Mouse (Mus musculus): Measurements from ENCODE around the gene Chn1. TPM values are rescaled to one million over a fixed set of nuclear protein-coding genes. Genes with fewer than 3 reads are reported as not detected.
"Not testable (repeated sequence)": the region's sequence is repeated elsewhere in the genome, so short reads cannot be mapped to it uniquely, and the experiment has no call there.

Chn1 gene
- total RNA-seq (2014; rRNA removed) (122 and 147 TPM in 2 replicates), polyA plus RNA-seq (2015; fragmentation: Nextera tagmentation; extraction: Ambion mirVana) (80.3 and 81.1 TPM in 2 replicates)

- H3K27ac ChIP-seq (ENCODE audit: low read depth, low read length), result peak within 1 kb of the TSS; percentile 85
- WGBS, result under 1% methylated on average over 58 of the region's 131 CpGs
- H3K36me3 ChIP-seq (ENCODE audit: insufficient read depth, low read length), result no peaks in the 10 kb centered on the region
- H3K4me2 ChIP-seq (ENCODE audit: low read depth, low read length, poor library complexity, severe bottlenecking), result peak within 1 kb of the TSS; percentile 72
- peak within 1 kb of the TSS; percentile 77 for H3K9ac ChIP-seq (replicated peaks; ENCODE audit: low read length, poor library complexity, severe bottlenecking)
- TF ChIP-seq CTCF (IDR thresholded peaks at IDR 0.05), result no peak
- DNase-seq (ENCODE audit: low spot score) (peak; percentile 85), ATAC-seq (ENCODE audit: low FRiP score) (peak; percentile 93)
- peaks cover 7% of the 10 kb centered on the region; the same call in 1 of the 2 replicates for H3K4me1 ChIP-seq (ENCODE audit: insufficient read depth, low read length)
- no peaks in the 10 kb centered on the region; the same call in 1 of the 2 replicates for H3K27me3 ChIP-seq (ENCODE audit: insufficient read depth, low read length)
- H3K9me3 ChIP-seq (ENCODE audit: low read length), result no peaks in the 10 kb centered on the region
- peak within 1 kb of the TSS; percentile 89 for H3K4me3 ChIP-seq (ENCODE audit: low read depth, low read length)
Measured at GRCm38 (mm10) chr2:73774786-73775682, at the start of gene Chn1. Gene Chn1, minus strand, starts transcription at chr2:73775346.

- ATAC-seq (ENCODE audit: low FRiP score), result no peak
Measured at GRCm38 (mm10) chr2:73818742-73819141, 43.6 kb upstream of the Chn1 start.

GRCm38 (mm10) chr2:73807609-73808008 is 32.5 kb upstream of the Chn1 start:
- DNase-seq (ENCODE audit: low spot score), result no peak
- no peak overlapping the region for H3K27ac ChIP-seq (ENCODE audit: low read depth, low read length)
- no peaks in the 10 kb centered on the region for H3K36me3 ChIP-seq (ENCODE audit: insufficient read depth, low read length)
- peak; percentile 39 for TF ChIP-seq CTCF (IDR thresholded peaks at IDR 0.05)
- H3K4me2 ChIP-seq (ENCODE audit: low read depth, low read length, poor library complexity, severe bottlenecking), result no peak overlapping the region
- no peaks in the 10 kb centered on the region for H3K27me3 ChIP-seq (ENCODE audit: insufficient read depth, low read length)
- no peak overlapping the region for H3K4me3 ChIP-seq (ENCODE audit: low read depth, low read length)
- H3K9ac ChIP-seq (replicated peaks; ENCODE audit: low read length, poor library complexity, severe bottlenecking), result no peak overlapping the region
- no peak for ATAC-seq (ENCODE audit: low FRiP score)
- no peaks in the 10 kb centered on the region for H3K9me3 ChIP-seq (ENCODE audit: low read length)
- H3K4me1 ChIP-seq (ENCODE audit: insufficient read depth, low read length), result no peaks in the 10 kb centered on the region
- WGBS, result 76% methylated on average over 8 of the region's 8 CpGs

More at GRCm38 (mm10) chr2:73818742-73819141, 43.6 kb upstream of the Chn1 start:
- Histone ChIP-seq H3K27ac (ENCODE audit: low read depth, low read length) (no peak overlapping the region), H3K36me3 (ENCODE audit: insufficient read depth, low read length) (peaks cover 6% of the 10 kb centered on the region; the same call in 1 of the 2 replicates), H3K27me3 (ENCODE audit: insufficient read depth, low read length) (no peaks in the 10 kb centered on the region), H3K4me2 (ENCODE audit: low read depth, low read length, poor library complexity, severe bottlenecking) (no peak overlapping the region), H3K4me1 (ENCODE audit: insufficient read depth, low read length) (no peaks in the 10 kb centered on the region), H3K9me3 (ENCODE audit: low read length) (no peaks in the 10 kb centered on the region), H3K4me3 (ENCODE audit: low read depth, low read length) (no peak overlapping the region), H3K9ac (replicated peaks; ENCODE audit: low read length, poor library complexity, severe bottlenecking) (no peak overlapping the region)
- 80% methylated on average over 4 of the region's 4 CpGs for WGBS
- no peak for DNase-seq (ENCODE audit: low spot score)
- no peak for TF ChIP-seq CTCF (IDR thresholded peaks at IDR 0.05)

- not testable (repeated sequence) for H3K27me3 ChIP-seq (ENCODE audit: insufficient read depth, low read length); H3K4me2 ChIP-seq (ENCODE audit: low read depth, low read length, poor library complexity, severe bottlenecking); ATAC-seq (ENCODE audit: low FRiP score); H3K4me1 ChIP-seq (ENCODE audit: insufficient read depth, low read length); H3K4me3 ChIP-seq (ENCODE audit: low read depth, low read length); DNase-seq (ENCODE audit: low spot score); H3K9me3 ChIP-seq (ENCODE audit: low read length); H3K36me3 ChIP-seq (ENCODE audit: insufficient read depth, low read length); H3K27ac ChIP-seq (ENCODE audit: low read depth, low read length); H3K9ac ChIP-seq (replicated peaks; ENCODE audit: low read length, poor library complexity, severe bottlenecking)
- 94% methylated on average over 9 of the region's 9 CpGs for WGBS
Measured at GRCm38 (mm10) chr2:73800127-73800526, 25.0 kb upstream of the Chn1 start.

GRCm38 (mm10) chr2:73798786-73799185 is 23.6 kb upstream of the Chn1 start:
- ATAC-seq (ENCODE audit: low FRiP score), result no peak
- no peaks in the 10 kb centered on the region for H3K4me1 ChIP-seq (ENCODE audit: insufficient read depth, low read length)
- no peak for TF ChIP-seq CTCF (IDR thresholded peaks at IDR 0.05)
- no peak overlapping the region for H3K4me3 ChIP-seq (ENCODE audit: low read depth, low read length)
- no peak overlapping the region for H3K9ac ChIP-seq (replicated peaks; ENCODE audit: low read length, poor library complexity, severe bottlenecking)
- H3K27ac ChIP-seq (ENCODE audit: low read depth, low read length), result no peak overlapping the region
- no peaks in the 10 kb centered on the region for H3K9me3 ChIP-seq (ENCODE audit: low read length)
- no peaks in the 10 kb centered on the region for H3K36me3 ChIP-seq (ENCODE audit: insufficient read depth, low read length)
- no peaks in the 10 kb centered on the region for H3K27me3 ChIP-seq (ENCODE audit: insufficient read depth, low read length)
- H3K4me2 ChIP-seq (ENCODE audit: low read depth, low read length, poor library complexity, severe bottlenecking), result no peak overlapping the region
- 77% methylated on average over 5 of the region's 5 CpGs for WGBS
- no peak for DNase-seq (ENCODE audit: low spot score)

GRCm38 (mm10) chr2:73798136-73798535 is 23.0 kb upstream of the Chn1 start:
- WGBS, result 55% methylated on average over 4 of the region's 4 CpGs
- no peak for DNase-seq (ENCODE audit: low spot score)
- TF ChIP-seq CTCF (IDR thresholded peaks at IDR 0.05), result no peak
- Histone ChIP-seq H3K9me3 (ENCODE audit: low read length) (no peaks in the 10 kb centered on the region), H3K9ac (replicated peaks; ENCODE audit: low read length, poor library complexity, severe bottlenecking) (no peak overlapping the region), H3K27ac (ENCODE audit: low read depth, low read length) (no peak overlapping the region), H3K4me3 (ENCODE audit: low read depth, low read length) (no peak overlapping the region), H3K36me3 (ENCODE audit: insufficient read depth, low read length) (no peaks in the 10 kb centered on the region), H3K4me2 (ENCODE audit: low read depth, low read length, poor library complexity, severe bottlenecking) (no peak overlapping the region), H3K4me1 (ENCODE audit: insufficient read depth, low read length) (no peaks in the 10 kb centered on the region), H3K27me3 (ENCODE audit: insufficient read depth, low read length) (no peaks in the 10 kb centered on the region)
- ATAC-seq (ENCODE audit: low FRiP score), result no peak
